Mouse (Mus musculus) limb, embryonic 14.5 days (tissue): ENCODE measurements around the gene Scnn1g. TPM values are rescaled to one million over a fixed set of nuclear protein-coding genes. Genes with fewer than 3 reads are reported as not detected.

Experiments
- ATAC-seq: fragments of 200-750 bp; cut with Nextera tagmentation; 2 replicates; pipeline ENCODE4 v1.8.0; 2017; ENCODE audit warnings: low read depth, moderate number of reproducible peaks, moderate TSS enrichment; ENCODE audit not compliant: low FRiP score
- DNase-seq: peaks from one replicate; pipeline ENCODE4 v3.0.0-alpha.2; 2015; ENCODE audit warnings: low spot score
- H3K27ac ChIP-seq: fragments of 300-500 bp; sonication (generic); replicated peaks from 2 replicates; pipeline ENCODE4 v1.5.1; 2014; ENCODE audit warnings: low read depth, mild to moderate bottlenecking, low read length, moderate library complexity, mixed read lengths
- H3K27me3 ChIP-seq: fragments of 300-500 bp; sonication (generic); 2 replicates; pipeline ENCODE4 v1.6.1; 2014; ENCODE audit warnings: low read length, mixed read lengths; ENCODE audit not compliant: control insufficient read depth, insufficient read depth
- H3K36me3 ChIP-seq: fragments of 300-500 bp; sonication (generic); 2 replicates; pipeline ENCODE4 v1.6.1; 2014; ENCODE audit warnings: mild to moderate bottlenecking, low read length, moderate library complexity, mixed read lengths; ENCODE audit not compliant: control insufficient read depth, insufficient read depth
- H3K4me1 ChIP-seq: fragments of 300-500 bp; sonication (generic); 2 replicates; pipeline ENCODE4 v1.6.1; 2014; ENCODE audit warnings: antibody characterized with exemption, low read length, mixed read lengths; ENCODE audit not compliant: control insufficient read depth, insufficient read depth
- H3K4me2 ChIP-seq: fragments of 300-500 bp; sonication (generic); replicated peaks from 2 replicates; pipeline ENCODE4 v1.6.1; 2014; ENCODE audit warnings: low read depth, mild to moderate bottlenecking, low read length, moderate library complexity; ENCODE audit not compliant: severe bottlenecking
- H3K4me3 ChIP-seq: fragments of 300-500 bp; sonication (generic); replicated peaks from 2 replicates; pipeline ENCODE4 v1.5.1; 2014; ENCODE audit warnings: low read length
- H3K9ac ChIP-seq: fragments of 300-500 bp; sonication (generic); 2 replicates; pipeline ENCODE4 v1.6.1; 2014; ENCODE audit warnings: mild to moderate bottlenecking, low read depth, low read length, moderate library complexity; ENCODE audit not compliant: severe bottlenecking
- H3K9me3 ChIP-seq: fragments of 300-500 bp; sonication (generic); 2 replicates; pipeline ENCODE4 v1.6.1; 2016; ENCODE audit warnings: low read length; ENCODE audit not compliant: control insufficient read depth
- POLR2A ChIP-seq: fragments of 200-500 bp; IDR thresholded peaks from 2 replicates; pipeline ENCODE4 v1.8.0; 2012; ENCODE audit warnings: inconsistent platforms, mild to moderate bottlenecking, moderate library complexity, borderline replicate concordance; ENCODE audit not compliant: insufficient read depth, insufficient read length; ENCODE audit errors: extremely low read depth
- WGBS: fragments of 180-500 bp; shearing (Covaris S2); extraction: QIAGEN DNeasy Blood & Tissue Kit; methylation state at CpG from one replicate; pipeline ENCODE4 v1.1.7; 2014; 5-methylcytosine and 5-hydroxymethylcytosine counted together
- polyA plus RNA-seq, 2 experiments: library from polyadenylated mRNA; depleted of rRNA in 1 of 2; stranded (reverse) in 1 of 2; unstranded in 1 of 2; fragments of >200 nt; fragmentation: Nextera tagmentation in 1 of 2; extraction: Ambion mirVana in 1 of 2; gene quantifications; 2 replicates each; pipeline versions ENCODE4 v1.2.1 to v1.2.3; 2012 to 2014

The Scnn1g gene
- polyA plus RNA-seq, 2 experiments, result 0.34 to 0.37 TPM

- peak overlapping the region; percentile 75 for H3K9ac ChIP-seq
- H3K27ac ChIP-seq, result no peak overlapping the region
- H3K36me3 ChIP-seq, result 0 out of 2 replicates have a peak, but pooled peaks cover 5% of the 10 kb centered on the region
- H3K4me3 ChIP-seq, result peak overlapping the region; percentile 87
- DNase-seq (peak; percentile 21), ATAC-seq (no peak; the same call in 1 of the 2 replicates)
- peak overlapping the region; percentile 96 for H3K4me2 ChIP-seq
- H3K4me1 ChIP-seq, result peaks cover 10% of the 10 kb centered on the region
- TF ChIP-seq POLR2A, result no peak
- no peaks in the 10 kb centered on the region for H3K9me3 ChIP-seq
- under 1% methylated on average over 39 of the region's 77 CpGs for WGBS
- H3K27me3 ChIP-seq, result no peaks in the 10 kb centered on the region
Measured at GRCm38 (mm10) chr7:121706411-121707072, 27.7 kb upstream of the Scnn1g start.

DNA sequence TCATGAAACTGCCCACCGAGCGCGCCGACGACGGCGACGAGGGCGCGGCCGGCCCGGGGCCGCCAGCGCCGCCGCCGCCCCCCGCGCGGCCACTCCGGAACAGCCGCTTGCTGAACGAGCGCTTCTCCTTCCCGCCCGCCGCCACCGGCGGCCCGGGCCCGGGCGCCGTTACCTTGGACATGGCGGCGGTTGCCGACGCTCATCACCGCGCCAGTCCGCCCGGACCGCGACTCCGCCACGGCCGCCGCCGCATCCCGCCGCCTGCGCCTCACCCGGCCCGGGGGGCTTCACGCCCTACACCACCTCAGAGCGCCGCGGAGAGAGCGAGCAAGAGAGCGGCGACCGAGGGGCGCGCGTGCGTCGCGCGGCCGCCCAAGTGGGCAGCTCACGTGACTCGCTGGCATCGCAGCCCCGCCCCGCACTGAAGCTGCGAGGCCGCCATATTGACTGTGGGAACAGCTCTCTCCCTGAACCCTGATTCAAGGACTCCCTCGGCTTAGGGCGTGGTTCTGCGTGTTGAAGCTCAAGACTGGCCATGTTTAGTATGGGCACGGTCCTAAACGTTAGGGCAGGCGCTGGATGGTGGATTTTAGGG, 27.1 kb upstream of the Scnn1g start, which contains the start of gene Usp31:
TSS of gene Usp31 (minus strand) at position 181 of the 595 bp plus-strand sequence.
- peak within 1 kb of the TSS; percentile 75 for H3K9ac ChIP-seq
- 0 out of 2 replicates have a peak, but pooled peaks have one; percentile 47 for TF ChIP-seq POLR2A
- ATAC-seq, result peak; percentile 98

GRCm38 (mm10) chr7:121711171-121711570, 23.1 kb upstream of the Scnn1g start:
- Histone ChIP-seq H3K9me3 (no peaks in the 10 kb centered on the region), H3K27ac (no peak overlapping the region), H3K4me3 (no peak overlapping the region), H3K4me2 (no peak overlapping the region), H3K4me1 (peaks cover 1% of the 10 kb centered on the region; the same call in 1 of the 2 replicates), H3K27me3 (no peaks in the 10 kb centered on the region), H3K9ac (no peak overlapping the region), H3K36me3 (no peaks in the 10 kb centered on the region)
- ATAC-seq, result no peak
- whole genome bisulfite sequencing, result 29% methylated on average over 2 of the region's 2 CpGs
- DNase-seq, result no peak
- no peak for TF ChIP-seq POLR2A

More for the DNA sequence above, 27.1 kb upstream of the Scnn1g start, which contains the start of gene Usp31:
- Histone ChIP-seq H3K4me2 (peak within 1 kb of the TSS; percentile 96), H3K9me3 (no peaks in the 10 kb centered on the region), H3K27ac (peak within 1 kb of the TSS; percentile 73), H3K36me3 (0 out of 2 replicates have a peak, but pooled peaks cover 5% of the 10 kb centered on the region), H3K4me1 (peaks cover 10% of the 10 kb centered on the region), H3K27me3 (no peaks in the 10 kb centered on the region), H3K4me3 (peak within 1 kb of the TSS; percentile 87)
- under 1% methylated on average over 31 of the region's 82 CpGs for WGBS
- peak; percentile 97 for DNase-seq

- TF ChIP-seq POLR2A, result no peak
- 71% methylated on average over 7 of the region's 7 CpGs for WGBS
Measured at GRCm38 (mm10) chr7:121717031-121717430, 17.2 kb upstream of the Scnn1g start.

GRCm38 (mm10) chr7:121730225-121730624, 4.1 kb upstream of the Scnn1g start:
- Histone ChIP-seq H3K9me3 (no peaks in the 10 kb centered on the region), H3K36me3 (no peaks in the 10 kb centered on the region), H3K4me2 (no peak overlapping the region), H3K4me1 (no peaks in the 10 kb centered on the region), H3K4me3 (no peak overlapping the region), H3K9ac (no peak overlapping the region), H3K27me3 (peaks cover 20% of the 10 kb centered on the region), H3K27ac (no peak overlapping the region)
- no peak for ATAC-seq
- DNase-seq, result peak; percentile 72
- WGBS, result 21% methylated on average over 5 of the region's 5 CpGs
- TF ChIP-seq POLR2A, result no peak

More at GRCm38 (mm10) chr7:121717031-121717430, 17.2 kb upstream of the Scnn1g start:
- ATAC-seq (no peak), DNase-seq (no peak)
- no peak overlapping the region for H3K4me3 ChIP-seq
- H3K27me3 ChIP-seq, result no peaks in the 10 kb centered on the region
- H3K27ac ChIP-seq, result no peak overlapping the region
- no peaks in the 10 kb centered on the region for H3K4me1 ChIP-seq
- no peak overlapping the region for H3K4me2 ChIP-seq
- H3K9me3 ChIP-seq, result no peaks in the 10 kb centered on the region
- H3K9ac ChIP-seq, result no peak overlapping the region
- no peaks in the 10 kb centered on the region for H3K36me3 ChIP-seq
